ENCODE assay signal across 32 mouse cellular contexts in the genomic region with DNA sequence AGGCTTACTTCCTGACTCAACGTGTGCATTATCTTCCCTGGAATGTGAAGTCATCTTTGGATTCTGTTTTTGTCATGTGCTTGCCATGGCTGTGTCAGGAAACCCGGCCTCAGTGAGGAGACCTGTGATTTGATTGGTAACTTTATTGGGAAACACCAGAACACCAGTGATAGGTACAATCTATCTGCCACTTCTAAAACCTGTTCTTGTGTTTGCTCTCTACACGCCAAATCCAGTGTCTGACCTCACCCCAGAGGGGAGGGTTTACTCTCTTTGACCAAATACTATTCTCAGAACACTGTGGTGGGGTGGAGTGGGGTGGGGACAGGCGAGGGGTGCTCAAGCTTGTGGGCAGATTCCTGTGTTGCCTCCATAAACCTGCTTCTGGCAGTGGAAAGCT. TPM values are rescaled to one million over a fixed set of nuclear protein-coding genes. Genes with fewer than 3 reads are reported as not detected.
DNase-seq lines count a peak whose midpoint lies in the region; ATAC-seq and TF ChIP-seq lines count a peak whose summit lies in the region.
"Had no signal": no experiment of that assay in that cellular context is flagged by ENCODE, and none has a peak within 500 bp of the region (broad histone marks: within the 10 kb centered on the region; RNA-seq: fewer than 3 reads in every experiment).

No protein-coding gene starts in this region.

- intact Hi-C loops in heart, adult 2 months (cut with DNase I), result loop anchor here (2.0 to 5.0 kb wide), 2 partner anchors 49 to 94 kb away; no protein-coding TSS in a partner anchor
- intact Hi-C loops in heart, postnatal 14 days (cut with DNase I), result loop anchor here (5.0 kb wide), 2 partner anchors 56 to 89 kb away; no protein-coding TSS in a partner anchor

- no peak overlapping the region for H3K4me2 ChIP-seq in lung, postnatal 0 days (replicated peaks; ENCODE audit: low read depth, low read length)
- H3K4me2 ChIP-seq in heart, embryonic 15.5 days, result no peak overlapping the region
- H3K4me2 ChIP-seq in myocyte (ENCODE audit: low read depth), result peak overlapping the region; percentile 25
- H3K4me2 ChIP-seq in forebrain, embryonic 14.5 days (ENCODE audit: low read length), result no peak overlapping the region
- H3K4me2 ChIP-seq: embryonic facial prominence, embryonic 12.5 days; forebrain, embryonic 15.5 days; hindbrain, embryonic 15.5 days; limb, embryonic 13.5 days; liver, embryonic 12.5 days; midbrain, embryonic 11.5 days; neural tube, embryonic 12.5 days had no signal

- TF ChIP-seq CTCF in heart, adult 2 months (IDR thresholded peaks at IDR 0.05), result no peak
- no peak for TF ChIP-seq CTCF in lung, postnatal 0 days (IDR thresholded peaks at IDR 0.05)

- no peak overlapping the region for H3K9ac ChIP-seq in heart, adult 2 months (ENCODE audit: low read depth, low read length)
- no peak overlapping the region for H3K9ac ChIP-seq in lung, postnatal 0 days (replicated peaks; ENCODE audit: low read depth)
- no peak overlapping the region for H3K9ac ChIP-seq in heart, embryonic 15.5 days
- no peak overlapping the region for H3K9ac ChIP-seq in forebrain, embryonic 14.5 days (ENCODE audit: low read length)
- H3K9ac ChIP-seq: embryonic facial prominence, embryonic 12.5 days; forebrain, embryonic 15.5 days; hindbrain, embryonic 15.5 days; limb, embryonic 13.5 days; liver, embryonic 12.5 days; neural tube, embryonic 12.5 days had no signal

- TF ChIP-seq POLR2A in heart, adult 2 months (IDR thresholded peaks at IDR 0.05; ENCODE audit: insufficient read depth, low read depth, low read length), result no peak
- no peak for TF ChIP-seq POLR2A in myocyte (IDR thresholded peaks at IDR 0.05; ENCODE audit: insufficient read length, low read depth)

- no peaks in the 10 kb centered on the region for H3K9me3 ChIP-seq in lung, postnatal 0 days (ENCODE audit: low read length)
- peaks cover 4% of the 10 kb centered on the region; the same call in 1 of the 2 replicates for H3K9me3 ChIP-seq in heart, embryonic 15.5 days (replicated peaks)
- H3K9me3 ChIP-seq in forebrain, embryonic 14.5 days (replicated peaks; ENCODE audit: control insufficient read depth, low read length), result no peaks in the 10 kb centered on the region
- H3K9me3 ChIP-seq: embryonic facial prominence, embryonic 12.5 days; forebrain, embryonic 15.5 days; hindbrain, embryonic 10.5 days; hindbrain, embryonic 15.5 days; liver, embryonic 12.5 days; neural tube, embryonic 12.5 days had no signal

- ATAC-seq in lung, postnatal 0 days, result peak; percentile 34
- ATAC-seq in heart, embryonic 15.5 days (replicated peaks; ENCODE audit: insufficient number of reproducible peaks, insufficient read depth, low FRiP score, low read depth), result peak; percentile 31; the same call in 1 of the 2 replicates
- ATAC-seq in forebrain, embryonic 14.5 days, result no peak
- ATAC-seq: forebrain, embryonic 15.5 days; inflammation-experienced regulatory T-cells, adult 6 months; liver, embryonic 12.5 days; midbrain, embryonic 16.5 days; Patski had no signal

- H3K27me3 ChIP-seq in heart, adult 2 months (ENCODE audit: control insufficient read depth, insufficient read depth, low read length), result no peaks in the 10 kb centered on the region
- H3K27me3 ChIP-seq in lung, postnatal 0 days (replicated peaks; ENCODE audit: insufficient read depth, low read length), result no peaks in the 10 kb centered on the region
- H3K27me3 ChIP-seq in heart, embryonic 15.5 days, result no peaks in the 10 kb centered on the region
- no peaks in the 10 kb centered on the region for H3K27me3 ChIP-seq in myocyte (ENCODE audit: control insufficient read depth, insufficient read depth, insufficient read length)
- H3K27me3 ChIP-seq in forebrain, embryonic 14.5 days (replicated peaks; ENCODE audit: control insufficient read depth, insufficient read depth, low read length), result no peaks in the 10 kb centered on the region
- H3K27me3 ChIP-seq: embryonic facial prominence, embryonic 12.5 days; forebrain, embryonic 15.5 days; hindbrain, embryonic 15.5 days; limb, embryonic 13.5 days; liver, embryonic 12.5 days; neural tube, embryonic 12.5 days; Patski had no signal

- H3K36me3 ChIP-seq in heart, adult 2 months (ENCODE audit: control insufficient read depth, insufficient read depth, low read length), result peaks cover 2% of the 10 kb centered on the region; the same call in 1 of the 2 replicates
- no peaks in the 10 kb centered on the region for H3K36me3 ChIP-seq in lung, postnatal 0 days (ENCODE audit: insufficient read depth, low read length)
- H3K36me3 ChIP-seq in heart, embryonic 15.5 days, result no peaks in the 10 kb centered on the region
- no peaks in the 10 kb centered on the region for H3K36me3 ChIP-seq in myocyte (ENCODE audit: control insufficient read depth, insufficient read depth)
- H3K36me3 ChIP-seq in forebrain, embryonic 14.5 days (ENCODE audit: control insufficient read depth, insufficient read depth, low read length), result no peaks in the 10 kb centered on the region
- H3K36me3 ChIP-seq: embryonic facial prominence, embryonic 12.5 days; forebrain, embryonic 15.5 days; hindbrain, embryonic 10.5 days; hindbrain, embryonic 15.5 days; limb, embryonic 13.5 days; liver, embryonic 12.5 days; neural tube, embryonic 12.5 days had no signal

- DNase-seq in heart, adult 2 months, result peak; percentile 32 to 46
- no peak for DNase-seq in heart, postnatal 14 days
- peak; percentile 30 for DNase-seq in lung, postnatal 0 days (ENCODE audit: low spot score)
- DNase-seq in lung, postnatal 36 days, result no peak
- no peak for DNase-seq in forebrain, embryonic 14.5 days (ENCODE audit: low spot score)
- no peak for DNase-seq in right cerebral cortex, postnatal 4 days
- DNase-seq: cerebellum, adult 11 months; cerebellum, adult 9-11 months; embryo, embryonic 11 days; gastrocnemius, postnatal 36 days; kidney, adult 11 months; kidney, postnatal 14 days; thymus, postnatal 4 days had no signal

- TF ChIP-seq EP300 in heart, adult 2 months (IDR thresholded peaks at IDR 0.05; ENCODE audit: insufficient read depth, low read depth, low read length), result peak; percentile 27; the same call in 1 of the 2 replicates
- TF ChIP-seq EP300 in lung, postnatal 0 days (IDR thresholded peaks at IDR 0.05), result no peak

- no peaks in the 10 kb centered on the region for H3K79me2 ChIP-seq in heart, adult 2 months (replicated peaks; ENCODE audit: control insufficient read depth, insufficient read depth, low read length)
- no peaks in the 10 kb centered on the region for H3K79me2 ChIP-seq in myocyte (ENCODE audit: control insufficient read depth, insufficient read depth)

- H3K4me3 ChIP-seq in heart, adult 2 months, result no peak overlapping the region
- no peak overlapping the region for H3K4me3 ChIP-seq in lung, postnatal 0 days (ENCODE audit: low read depth, low read length)
- no peak overlapping the region for H3K4me3 ChIP-seq in heart, embryonic 15.5 days
- no peak overlapping the region for H3K4me3 ChIP-seq in myocyte
- no peak overlapping the region for H3K4me3 ChIP-seq in forebrain, embryonic 14.5 days (ENCODE audit: low read depth, low read length)
- H3K4me3 ChIP-seq: embryonic facial prominence, embryonic 12.5 days; forebrain, embryonic 15.5 days; hindbrain, embryonic 10.5 days; hindbrain, embryonic 15.5 days; limb, embryonic 13.5 days; liver, embryonic 12.5 days; neural tube, embryonic 12.5 days had no signal

- WGBS in heart, adult 2 months, result 35% methylated on average over 4 of the region's 4 CpGs
- WGBS in lung, postnatal 0 days, result 44% methylated on average over 4 of the region's 4 CpGs
- 36% methylated on average over 4 of the region's 4 CpGs for WGBS in heart, embryonic 15.5 days
- 71% methylated on average over 4 of the region's 4 CpGs for WGBS in forebrain, embryonic 14.5 days

- H3K4me1 ChIP-seq in heart, adult 2 months (ENCODE audit: control insufficient read depth, insufficient read depth, low read length), result peaks cover 1% of the 10 kb centered on the region
- peaks cover 4% of the 10 kb centered on the region; the same call in 1 of the 2 replicates for H3K4me1 ChIP-seq in lung, postnatal 0 days (ENCODE audit: insufficient read depth, low read depth, low read length)
- peaks cover 36% of the 10 kb centered on the region for H3K4me1 ChIP-seq in heart, embryonic 15.5 days (replicated peaks)
- no peaks in the 10 kb centered on the region for H3K4me1 ChIP-seq in forebrain, embryonic 14.5 days (ENCODE audit: control insufficient read depth, insufficient read depth, low read length)
- H3K4me1 ChIP-seq: forebrain, embryonic 15.5 days; hindbrain, embryonic 10.5 days; hindbrain, embryonic 15.5 days; liver, embryonic 12.5 days; neural tube, embryonic 12.5 days had no signal

- H3ac ChIP-seq in myocyte (ENCODE audit: control insufficient read depth, insufficient read length), result no peak overlapping the region

- H3K27ac ChIP-seq in heart, adult 2 months, result peak overlapping the region; percentile 88
- no peak overlapping the region for H3K27ac ChIP-seq in lung, postnatal 0 days (ENCODE audit: low read length)
- peak overlapping the region; percentile 75 for H3K27ac ChIP-seq in heart, embryonic 15.5 days
- H3K27ac ChIP-seq in forebrain, embryonic 14.5 days (ENCODE audit: low read depth, low read length), result no peak overlapping the region
- H3K27ac ChIP-seq: embryonic facial prominence, embryonic 12.5 days; forebrain, embryonic 15.5 days; hindbrain, embryonic 10.5 days; hindbrain, embryonic 15.5 days; limb, embryonic 13.5 days; liver, embryonic 12.5 days; neural tube, embryonic 12.5 days had no signal

TF ChIP-seq in myocyte, 11 proteins besides CTCF, POLR2A, EP300 and RAD21 (continues in another document):
- TF ChIP-seq TCF12 (IDR thresholded peaks at IDR 0.05; ENCODE audit: insufficient read depth, poor library complexity, severe bottlenecking) (no peak), MYOD1 (IDR thresholded peaks at IDR 0.05; ENCODE audit: control insufficient read depth in 1 of 3, insufficient read length in 2 of 3, low read depth in 2 of 3) (no peak), E2F4 (IDR thresholded peaks at IDR 0.05; ENCODE audit: insufficient read depth) (no peak), REST (IDR thresholded peaks at IDR 0.05; ENCODE audit: insufficient read depth, insufficient read length) (no peak), MAX (IDR thresholded peaks at IDR 0.05; ENCODE audit: low read depth) (no peak), SRF (IDR thresholded peaks at IDR 0.05; ENCODE audit: control insufficient read depth, insufficient read length, low read depth) (no peak), POLR2AphosphoS2 (IDR thresholded peaks at IDR 0.05; ENCODE audit: insufficient read length, low read depth) (no peak), TCF3 (IDR thresholded peaks at IDR 0.05; ENCODE audit: insufficient read length, low read depth) (no peak), MYOG (IDR thresholded peaks at IDR 0.05; ENCODE audit: control insufficient read depth in 1 of 3, insufficient read depth in 1 of 3, insufficient read length in 2 of 3, low read depth in 2 of 3) (no peak)

RNA-seq across cellular contexts. Expression of a gene that starts 48.2 kb away (rescaled TPM):
- total RNA-seq in heart, adult 2 months (2021), result 100 to 1,000 TPM; 383 to 550 TPM
- 316 and 466 TPM in 2 replicates for polyA plus RNA-seq in heart, adult 2 months (2012; rRNA removed)
- total RNA-seq in heart, postnatal 14 days (2021), result 100 to 1,000 TPM; 169 to 276 TPM
- polyA plus RNA-seq in lung, postnatal 0 days (2015; fragmentation: Nextera tagmentation; extraction: Ambion mirVana), result 2.2 and 7.4 TPM in 2 replicates
- 354 and 528 TPM in 2 replicates for polyA plus RNA-seq in heart, embryonic 15.5 days (2015; fragmentation: Nextera tagmentation; extraction: Ambion mirVana)
- polyA plus RNA-seq in myocyte (2012; fragmentation: generic; extraction: Trizol), result 310 TPM
- polyA plus RNA-seq in forebrain, embryonic 14.5 days (2014; fragmentation: Nextera tagmentation; extraction: Ambion mirVana), result not detected in 2 replicates
- total RNA-seq: layer of hippocampus, adult 18-20 months; layer of hippocampus, postnatal 14 days; left cerebral cortex, postnatal 36 days; megakaryocyte progenitor cell, adult 5-6 weeks; MEL had no signal
- polyA plus RNA-seq: forebrain, embryonic 15.5 days; hindbrain, embryonic 10.5 days; hindbrain, embryonic 15.5 days; inflammation-experienced regulatory T-cells, adult 6 months; midbrain, embryonic 11.5 days; midbrain, embryonic 16.5 days; testis, adult 2 months had no signal

Comparison
In these comparisons a context has a peak if more than half of its experiments do, and no peak if none do; other contexts are left out.
1. DNase-seq: peak in heart, adult 2 months (2 of 2) and lung, postnatal 0 days (single experiment); none in heart, postnatal 14 days (0 of 2), lung, postnatal 36 days (single experiment), forebrain, embryonic 14.5 days (single experiment) and right cerebral cortex, postnatal 4 days (single experiment).
2. H3K27ac ChIP-seq: peak in heart, adult 2 months (single experiment) and heart, embryonic 15.5 days (single experiment); none in lung, postnatal 0 days (single experiment) and forebrain, embryonic 14.5 days (single experiment).
3. RNA of a gene that starts 48.2 kb away (polyA plus RNA-seq): 354 to 528 TPM in heart, embryonic 15.5 days, 316 to 466 TPM in heart, adult 2 months and 310 TPM in myocyte (single experiment); 2.2 to 7.4 TPM in lung, postnatal 0 days and not detected in forebrain, embryonic 14.5 days; every median in the first group is over 10 times any median in the second.